Mouse (Mus musculus) left cerebral cortex, adult 8-10 months (tissue): ENCODE data around the gene Dlgap5. TPM values are rescaled to one million over a fixed set of nuclear protein-coding genes. Genes with fewer than 3 reads are reported as not detected.
"Not testable (repeated sequence)": the region's sequence is repeated elsewhere in the genome, so short reads cannot be mapped to it uniquely, and the experiment has no call there.

Source experiments
- DNase-seq, 2 experiments: peaks; one replicate each; pipeline ENCODE4 v3.0.0; 2022; ENCODE audit warnings: low spot score in 2 of 2
- total RNA-seq, 4 experiments: library from RNA; stranded (reverse); gene quantifications; 2 replicates each; pipeline ENCODE4 v1.2.4; 2022

Gene Dlgap5
- 1 to 10 TPM in 1 of 4 experiments, under 1 TPM in 3; 0.34 to 1.2 (median 0.42) TPM for total RNA-seq

DNA sequence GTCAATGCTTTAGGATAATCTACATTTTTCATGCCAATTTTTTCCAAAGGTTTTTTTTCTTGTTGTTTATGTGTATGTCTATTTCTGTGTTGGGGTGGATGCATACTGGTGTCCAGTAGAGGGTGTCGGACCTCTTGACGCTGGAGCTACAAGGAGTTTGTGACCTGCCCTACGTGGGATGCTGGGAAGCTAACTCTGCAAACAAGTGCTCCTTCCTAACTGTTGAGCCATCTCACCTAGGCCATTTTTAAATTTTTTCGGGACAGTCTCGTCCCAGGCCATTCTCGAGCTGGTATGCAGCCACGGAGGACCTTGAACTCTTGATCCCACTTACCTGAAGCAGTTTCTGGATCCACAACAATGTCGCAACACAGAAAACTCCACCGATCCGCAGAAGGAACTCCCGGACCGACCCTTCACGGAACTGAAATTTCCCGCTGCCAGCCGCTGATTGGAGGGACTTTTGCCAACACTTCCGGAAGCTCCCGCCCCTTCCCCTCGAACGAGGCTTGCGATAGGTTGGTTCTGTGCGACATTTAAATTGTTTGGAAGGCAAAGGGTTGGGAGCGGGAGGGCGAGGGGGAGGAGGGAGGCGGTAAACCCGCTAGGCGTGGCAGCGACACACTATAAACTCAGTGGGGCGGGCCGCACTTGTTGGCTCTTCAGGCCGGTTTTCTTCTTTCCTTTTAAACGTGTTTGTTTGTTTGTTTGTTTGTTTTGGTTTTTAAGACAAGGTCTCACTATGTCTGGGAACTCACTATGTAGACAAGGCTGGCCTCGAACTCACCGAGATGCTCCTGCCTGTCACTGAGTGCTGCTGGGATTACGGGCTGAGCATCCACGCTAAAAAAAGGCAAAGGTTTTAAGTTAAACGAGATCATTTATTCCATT, at the start of gene Dlgap5:
Gene Dlgap5 (minus strand): TSS at position 633 of the 891 bp plus-strand sequence.
- peak; percentile 78 to 82 for DNase-seq

- no peak for DNase-seq
Observed at GRCm38 (mm10) chr14:47465468-47466175, 47.4 kb upstream of the Dlgap5 start.

GRCm38 (mm10) chr14:47464426-47464825, 46.2 kb upstream of the Dlgap5 start:
- no peak for DNase-seq

GRCm38 (mm10) chr14:47462877-47463460, 44.8 kb upstream of the Dlgap5 start:
- DNase-seq: no peak

GRCm38 (mm10) chr14:47462453-47462852, 44.2 kb upstream of the Dlgap5 start:
- DNase-seq: no peak

- no peak for DNase-seq
Observed at GRCm38 (mm10) chr14:47461997-47462396, 43.8 kb upstream of the Dlgap5 start.

DNA sequence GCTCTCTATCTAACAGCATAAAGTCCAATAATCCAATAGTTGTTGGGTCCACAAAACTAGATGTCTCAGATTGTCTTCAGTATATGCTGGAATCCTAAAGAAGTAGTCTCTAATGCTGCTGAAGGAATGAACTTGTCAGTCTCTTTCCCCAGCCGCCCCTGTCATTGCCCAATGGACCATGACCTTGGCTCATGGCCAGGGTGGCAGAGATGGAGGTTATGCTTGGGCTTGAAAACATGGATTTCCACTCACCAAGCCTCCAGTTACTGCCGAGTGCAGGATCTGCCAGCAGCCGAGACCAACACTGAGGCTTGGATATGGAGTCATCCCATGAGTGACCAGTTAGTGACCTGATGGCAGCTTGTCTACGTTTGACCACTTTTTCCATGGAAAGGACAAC, 41.3 kb upstream of the Dlgap5 start:
- no peak for DNase-seq

DNA sequence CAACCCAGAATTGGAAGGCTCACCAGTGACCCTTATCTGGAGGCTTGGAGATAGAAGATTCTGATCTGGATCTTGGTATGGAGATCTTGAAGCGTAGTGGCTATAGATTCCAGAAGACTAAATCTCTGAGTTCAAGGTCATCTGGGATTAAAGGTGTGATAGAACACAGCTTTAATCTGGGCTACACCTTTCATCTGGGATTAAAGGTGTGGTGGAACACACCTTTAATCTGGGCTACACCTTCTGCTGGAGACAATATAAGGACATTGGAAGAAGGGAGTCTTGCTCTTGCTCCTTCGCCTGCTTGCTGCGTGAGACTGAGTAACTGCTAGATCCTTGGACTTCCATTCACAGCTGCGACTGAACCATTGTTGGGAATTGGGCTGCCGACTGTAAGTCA, 31.9 kb upstream of the Dlgap5 start, which contains the start of gene Fbxo34:
Gene Fbxo34 (plus strand): TSS at position 301 of the 400 bp plus-strand sequence.
- DNase-seq: not testable (repeated sequence)

- no peak for DNase-seq
Observed at GRCm38 (mm10) chr14:47445331-47446095, 27.3 kb upstream of the Dlgap5 start.

DNA sequence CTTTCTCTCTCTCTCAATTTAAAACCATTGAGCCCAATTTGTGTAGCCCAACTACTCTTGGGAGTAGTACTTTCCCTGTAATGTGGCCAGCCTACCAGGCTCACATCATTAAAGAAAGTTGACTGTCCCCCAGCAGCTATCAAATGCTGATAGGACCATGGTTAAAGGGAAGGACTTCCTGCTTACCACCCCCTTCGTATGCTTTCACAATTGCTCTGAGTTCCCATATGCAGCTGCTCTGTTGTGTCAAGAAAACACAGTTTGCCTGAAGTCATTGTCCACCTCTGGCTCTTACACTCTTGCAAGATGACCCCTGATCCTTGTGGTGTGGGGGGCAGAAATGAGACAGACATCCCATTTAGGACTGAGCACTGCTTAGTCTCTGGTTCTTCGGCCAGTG, 26.7 kb upstream of the Dlgap5 start:
- DNase-seq: no peak

DNA sequence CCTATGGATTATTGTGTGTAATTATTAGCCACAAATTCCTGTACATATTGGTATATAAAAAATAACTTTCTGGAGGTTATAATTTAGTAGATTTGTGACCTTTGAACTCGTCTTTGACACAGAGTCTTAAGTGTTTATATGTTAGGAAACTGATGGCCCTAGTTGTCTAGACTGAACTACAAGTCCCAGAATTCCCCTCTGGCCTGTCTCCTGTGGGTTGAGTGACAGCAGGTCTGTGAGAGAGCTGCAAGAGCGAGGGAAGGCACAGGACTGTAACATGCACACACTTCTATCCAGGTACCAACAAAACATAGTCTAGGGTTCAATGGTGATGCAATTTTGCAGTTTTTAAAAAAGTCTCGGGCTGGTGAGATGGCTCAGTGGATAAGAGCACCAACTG, 20.7 kb upstream of the Dlgap5 start:
- no peak for DNase-seq

- DNase-seq: no peak
Observed at GRCm38 (mm10) chr14:47432987-47433386, 14.8 kb upstream of the Dlgap5 start.

DNA sequence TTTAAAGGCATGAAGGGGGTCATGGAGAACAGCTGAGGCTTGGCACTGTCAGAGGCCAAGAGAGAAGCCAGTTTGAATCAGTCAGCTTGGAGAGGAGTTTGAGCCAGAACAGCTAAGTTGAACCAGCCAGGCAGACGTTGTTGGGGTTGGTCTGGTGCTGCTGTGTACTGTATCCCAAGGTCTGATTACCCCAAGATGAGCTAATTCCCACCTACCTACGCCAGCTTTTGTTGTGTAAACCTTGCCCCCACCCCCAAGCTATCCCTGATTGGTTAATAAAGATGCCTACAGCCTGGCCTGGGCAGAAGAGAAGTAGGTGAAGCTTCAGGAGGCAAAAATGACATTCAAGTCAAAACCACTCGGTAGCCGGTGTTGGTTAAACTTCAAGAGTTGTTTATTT, 4.3 kb upstream of the Dlgap5 start:
- DNase-seq: no peak

- DNase-seq: no peak
Observed at GRCm38 (mm10) chr14:47421606-47422005, 3.4 kb upstream of the Dlgap5 start.

GRCm38 (mm10) chr14:47419723-47420276, 1.6 kb upstream of the Dlgap5 start:
- no peak for DNase-seq

GRCm38 (mm10) chr14:47419034-47419625, 923 bp upstream of the Dlgap5 start:
- DNase-seq: no peak

- DNase-seq: no peak
Observed at GRCm38 (mm10) chr14:47418666-47418991, 422 bp upstream of the Dlgap5 start.

DNA sequence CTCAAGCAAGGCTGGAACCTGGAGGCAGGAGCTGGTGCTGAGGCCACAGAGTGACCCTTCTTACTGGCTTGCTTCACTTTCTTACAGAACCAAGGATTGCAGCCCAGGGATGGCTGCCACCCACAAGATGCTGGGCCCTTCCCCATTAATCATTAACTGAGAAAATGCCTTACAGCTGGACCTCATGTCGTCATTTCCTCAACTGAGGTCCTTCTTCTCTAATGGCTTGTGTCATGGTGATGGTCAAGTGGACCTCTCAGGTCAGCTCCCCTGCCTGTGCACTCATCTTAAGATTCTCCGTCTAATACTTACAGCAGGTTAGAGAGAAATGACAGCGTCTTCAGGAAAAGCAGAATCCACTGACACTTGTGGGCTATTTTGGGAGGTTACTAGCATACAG, 861 bp downstream of the Dlgap5 start:
- DNase-seq: no peak

GRCm38 (mm10) chr14:47406000-47406399, 12.2 kb downstream of the Dlgap5 start:
- DNase-seq: no peak

GRCm38 (mm10) chr14:47402735-47403134, 15.5 kb downstream of the Dlgap5 start:
- no peak for DNase-seq

- no peak for DNase-seq
Observed at GRCm38 (mm10) chr14:47396165-47396652, 22.0 kb downstream of the Dlgap5 start.
